Mouse (Mus musculus) activated CD4-positive, CD25-positive, alpha-beta regulatory T cell, adult 4 months (primary cell): ENCODE measurements around the gene Vps54. TPM values are rescaled to one million over a fixed set of nuclear protein-coding genes. Genes with fewer than 3 reads are reported as not detected.
"Not testable (repeated sequence)": the region's sequence is repeated elsewhere in the genome, so short reads cannot be mapped to it uniquely, and the experiment has no call there.

Experiments used
- ATAC-seq: one replicate; pipeline ENCODE4 v1.8.0; 2017
- polyA plus RNA-seq, 2 experiments: library from polyadenylated mRNA; unstranded; fragments of 100-300 nt; shearing (Covaris generic); gene quantifications; one replicate each; pipeline ENCODE4 v1.2.1; 2017

The Vps54 gene
- polyA plus RNA-seq, 2 experiments from 2014 or later: 59.6 to 76.9 TPM

DNA sequence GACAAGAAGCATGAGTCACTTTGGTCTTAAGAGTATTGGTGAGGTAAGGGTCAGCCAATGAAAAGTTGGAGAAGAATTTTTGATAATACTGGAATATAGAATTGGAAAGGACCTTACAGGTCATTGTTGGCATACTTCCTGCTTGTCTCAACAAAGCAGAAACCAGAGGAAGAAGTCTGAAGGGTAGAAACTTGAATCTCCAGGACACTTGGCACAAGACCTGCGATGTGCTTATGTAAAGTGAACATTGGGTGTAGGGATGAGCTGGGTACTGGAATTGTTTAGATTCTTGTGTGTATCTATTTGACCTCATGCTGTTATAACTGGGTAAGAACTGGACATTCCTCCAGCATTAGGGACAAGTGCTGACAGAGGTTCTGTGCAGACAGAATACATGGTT is 2.3 kb downstream of the Vps54 start:
- no peak for ATAC-seq

GRCm38 (mm10) chr11:21247203-21247865 is 8.3 kb downstream of the Vps54 start:
- ATAC-seq: peak; percentile 48

- peak; percentile 8 for ATAC-seq
Observed at GRCm38 (mm10) chr11:21247940-21248339, 8.9 kb downstream of the Vps54 start.

- ATAC-seq: no peak
Observed at GRCm38 (mm10) chr11:21250366-21250765, 11.3 kb downstream of the Vps54 start.

DNA sequence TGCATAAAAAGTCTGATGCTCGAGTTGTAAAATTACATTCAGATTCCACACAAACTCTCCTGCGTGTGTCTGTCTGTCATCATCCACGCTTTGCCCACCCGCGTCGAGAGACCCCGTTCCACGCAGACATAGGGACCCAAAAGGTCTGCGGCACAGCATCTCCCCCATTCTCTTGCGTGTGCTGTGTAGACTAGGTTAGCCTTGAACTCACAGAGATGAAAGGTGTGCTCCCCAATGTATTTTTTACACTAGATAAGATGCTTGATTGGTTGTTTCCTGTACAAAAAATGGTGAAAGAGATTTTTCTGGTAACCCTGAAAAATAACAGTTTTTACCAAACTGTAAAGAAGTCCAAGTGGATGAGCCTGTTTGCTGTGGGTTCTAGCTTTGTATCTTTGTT is 19.5 kb downstream of the Vps54 start:
- ATAC-seq: not testable (repeated sequence)

GRCm38 (mm10) chr11:21265423-21265822 is 26.3 kb downstream of the Vps54 start:
- peak; percentile 57 for ATAC-seq

DNA sequence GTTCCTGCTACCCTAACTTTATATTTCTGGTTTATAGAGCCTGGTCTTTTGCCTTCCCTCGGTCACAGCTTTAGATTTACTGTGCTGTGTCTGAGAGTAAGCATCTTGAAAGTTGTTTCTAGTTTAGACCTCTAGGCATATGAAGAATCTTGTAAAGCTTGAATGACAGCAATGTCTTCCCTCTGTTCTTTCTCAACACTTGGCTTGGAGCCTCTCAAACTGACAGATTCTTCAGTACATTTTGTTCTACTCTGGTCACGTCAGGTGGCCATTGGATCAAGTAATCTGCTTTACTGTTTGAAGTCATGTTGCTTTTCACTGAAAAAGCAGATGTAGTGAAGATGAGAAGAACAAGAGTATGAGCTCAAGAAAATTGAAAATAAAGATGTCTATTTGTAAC is 37.1 kb downstream of the Vps54 start:
- no peak for ATAC-seq

GRCm38 (mm10) chr11:21286391-21286790 is 47.3 kb downstream of the Vps54 start:
- no peak for ATAC-seq

- not testable (repeated sequence) for ATAC-seq
Observed at GRCm38 (mm10) chr11:21288153-21288552, 49.1 kb downstream of the Vps54 start.

- no peak for ATAC-seq
Observed at GRCm38 (mm10) chr11:21295486-21295885, 56.4 kb downstream of the Vps54 start.

GRCm38 (mm10) chr11:21303619-21304018 is 64.5 kb downstream of the Vps54 start:
- ATAC-seq: peak; percentile 53

DNA sequence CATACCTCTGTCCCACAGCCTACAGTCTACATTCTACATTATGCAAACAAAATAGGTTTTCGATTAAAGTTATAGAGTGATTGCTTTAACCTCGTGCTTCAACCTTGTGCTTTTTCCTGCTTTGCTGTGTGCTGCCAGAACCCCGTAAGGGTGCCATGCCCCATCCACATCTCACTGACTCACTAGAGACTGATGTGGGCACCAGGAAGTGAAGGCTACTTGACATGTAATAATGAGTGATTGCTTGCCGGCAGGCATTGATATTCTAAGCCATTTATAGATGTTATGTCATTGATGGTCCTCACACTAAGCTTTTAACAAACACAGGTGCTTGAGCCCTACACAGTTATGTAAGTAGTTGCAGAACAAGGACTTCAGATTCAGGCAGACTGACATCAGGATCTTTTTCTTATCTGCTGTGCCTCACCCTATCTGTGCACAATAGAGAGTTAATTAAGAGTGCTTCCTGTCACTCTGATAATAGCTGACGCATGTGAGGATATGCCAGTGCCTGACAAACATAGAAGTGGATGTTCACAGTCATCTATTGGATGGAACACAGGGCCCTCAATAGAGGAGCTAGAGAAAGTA is 68.1 kb downstream of the Vps54 start:
- ATAC-seq: no peak

- ATAC-seq: no peak
Observed at GRCm38 (mm10) chr11:21308119-21308518, 69.0 kb downstream of the Vps54 start.

- ATAC-seq: no peak
Observed at GRCm38 (mm10) chr11:21309516-21309915, 70.4 kb downstream of the Vps54 start.

DNA sequence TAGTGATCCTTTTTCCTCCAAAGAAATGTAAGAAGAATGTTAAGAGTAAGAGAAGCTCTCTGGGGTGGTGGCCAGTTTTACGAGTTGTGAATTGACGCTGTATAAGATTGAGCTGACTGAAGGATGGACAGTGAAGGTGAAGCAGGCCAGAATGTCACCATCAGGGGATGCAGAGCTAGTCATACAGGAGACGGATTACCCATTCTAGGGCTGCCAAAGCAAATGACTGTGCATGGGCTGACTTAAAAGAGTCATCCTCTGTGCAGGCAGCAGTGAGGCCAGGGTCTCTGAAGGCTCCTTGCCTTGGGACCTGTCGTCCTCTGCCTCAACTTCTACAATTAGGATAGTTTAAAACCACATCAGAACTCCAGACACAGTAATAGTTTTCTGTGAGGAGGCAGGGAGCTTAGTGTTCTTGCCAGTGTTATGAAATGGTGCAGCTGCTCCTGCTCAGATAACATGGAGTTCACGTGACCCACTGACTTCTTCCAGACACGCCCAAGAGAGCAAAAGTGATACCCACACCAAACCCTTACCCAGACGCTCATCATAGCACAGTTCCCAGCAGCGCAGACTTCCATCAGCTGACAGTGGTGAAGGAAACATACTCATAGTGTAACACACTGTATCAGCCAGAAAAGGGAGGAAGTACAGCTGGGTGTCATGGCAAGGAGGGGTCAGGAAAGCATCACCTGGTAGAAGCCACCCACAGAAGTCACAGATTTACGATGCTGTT is 75.0 kb downstream of the Vps54 start:
- peak; percentile 74 for ATAC-seq

DNA sequence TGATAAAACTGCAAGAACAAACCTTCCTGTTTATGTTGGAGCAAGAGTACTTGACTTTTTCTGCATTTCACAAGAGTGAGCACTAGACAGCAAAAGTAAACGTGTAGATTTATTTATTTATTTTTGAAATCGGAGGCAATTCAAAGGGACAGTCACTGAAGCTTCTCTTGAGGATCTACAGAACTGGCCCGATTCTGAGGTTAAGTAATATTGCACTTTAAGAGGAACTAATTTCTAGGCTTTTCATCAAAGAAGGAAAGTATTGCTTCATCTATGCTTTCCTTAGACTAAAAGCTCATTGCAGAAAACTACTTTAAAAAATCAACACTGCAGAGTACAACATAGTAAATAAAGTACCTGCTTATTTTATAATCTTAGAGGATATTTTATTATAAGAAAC is 82.5 kb downstream of the Vps54 start:
- no peak for ATAC-seq

GRCm38 (mm10) chr11:21322349-21322748 is 83.3 kb downstream of the Vps54 start:
- ATAC-seq: no peak

GRCm38 (mm10) chr11:21325781-21326180 is 86.7 kb downstream of the Vps54 start:
- no peak for ATAC-seq

DNA sequence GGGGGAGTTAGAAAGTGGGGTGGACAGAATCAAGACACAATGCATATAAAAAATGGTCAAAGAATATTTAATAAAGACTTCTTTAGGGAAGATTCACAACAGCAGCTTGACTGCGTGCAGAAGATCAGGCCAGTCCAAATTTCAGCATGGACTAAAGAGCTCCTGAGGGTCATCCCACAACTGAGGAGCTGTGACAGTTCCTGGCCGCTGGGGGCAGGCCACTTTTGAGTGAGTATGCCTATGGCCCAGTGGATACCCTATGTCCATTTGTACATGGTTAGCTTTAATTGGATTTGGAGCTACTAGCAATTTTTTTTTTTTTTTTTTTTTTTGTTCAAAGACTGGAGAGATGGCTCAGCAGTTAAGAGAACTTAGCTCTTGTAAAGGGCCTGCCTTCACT is 87.7 kb downstream of the Vps54 start:
- no peak for ATAC-seq

- ATAC-seq: no peak
Observed at GRCm38 (mm10) chr11:21327486-21327885, 88.4 kb downstream of the Vps54 start.

DNA sequence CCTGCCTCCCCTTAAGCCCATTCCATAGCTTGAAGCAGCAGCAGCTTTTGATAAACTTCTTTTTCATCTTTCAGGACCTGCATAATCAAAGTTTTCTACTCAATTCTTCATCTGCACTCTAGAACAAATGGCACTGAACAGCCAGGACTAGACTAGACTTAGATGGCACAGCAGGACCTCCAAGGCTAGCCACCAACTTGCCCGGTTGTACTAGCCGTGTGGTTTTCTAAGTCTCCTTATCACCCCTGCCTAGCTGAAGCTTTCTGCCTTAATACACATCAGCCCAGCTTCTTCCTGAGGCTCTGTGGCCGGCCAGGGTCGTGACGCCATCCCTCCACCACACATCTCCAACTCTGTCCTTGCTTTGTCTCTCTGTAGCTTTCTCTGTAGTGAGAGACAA is 89.1 kb downstream of the Vps54 start:
- ATAC-seq: no peak

GRCm38 (mm10) chr11:21332639-21333295 is 93.7 kb downstream of the Vps54 start:
- ATAC-seq: peak; percentile 86

DNA sequence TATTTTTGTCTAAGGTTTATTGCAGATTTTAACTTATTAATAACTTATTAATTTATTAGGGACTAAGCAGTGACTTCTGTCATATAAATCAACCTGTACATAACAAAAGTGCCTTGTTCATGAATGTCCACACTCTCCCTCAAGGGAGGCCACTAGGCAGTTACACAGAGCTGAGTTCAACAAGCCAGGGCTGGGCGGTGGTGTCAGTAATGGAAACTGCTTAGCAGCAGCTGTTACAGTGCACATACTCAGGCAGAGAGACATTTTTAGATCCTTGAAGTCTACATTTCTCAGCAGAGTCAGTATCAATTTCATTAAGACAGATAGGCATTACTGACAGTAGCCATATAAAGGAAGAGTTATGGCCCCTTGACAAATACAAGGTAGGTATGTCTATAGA is 98.8 kb downstream of the Vps54 start:
- no peak for ATAC-seq
